Mouse (Mus musculus): ENCODE data around the gene Nell2. TPM values are rescaled to one million over a fixed set of nuclear protein-coding genes. Genes with fewer than 3 reads are reported as not detected.

The Nell2 gene
- polyA plus RNA-seq, 1 experiment: 319 TPM

DNA sequence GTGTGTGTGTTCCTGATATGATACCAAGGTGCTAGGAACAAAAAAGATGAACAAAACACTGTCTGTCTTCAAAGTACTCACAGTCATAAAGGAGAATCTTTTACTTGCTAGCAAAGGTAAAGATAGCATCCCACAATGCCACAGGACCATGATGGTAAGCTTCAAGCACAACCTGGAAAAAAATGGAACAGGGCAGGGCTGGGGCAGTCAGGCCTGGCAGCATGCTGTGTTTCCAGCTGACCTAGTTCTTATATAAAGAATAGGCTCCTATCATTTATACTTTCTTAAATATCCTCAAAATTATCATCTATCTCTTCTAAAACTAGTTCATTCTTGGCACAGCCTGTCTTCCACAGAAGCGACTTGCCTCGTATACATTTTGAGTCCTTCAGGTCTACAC is 480.9 kb downstream of the Nell2 start:
- peaks cover 4% of the 10 kb centered on the region; the same call in 1 of the 2 replicates for H3K4me1 ChIP-seq (ENCODE audit: control insufficient read depth, insufficient read depth, low read length)
- no peak overlapping the region for H3K27ac ChIP-seq (ENCODE audit: insufficient read depth, low read length)
- H3K4me3 ChIP-seq (ENCODE audit: insufficient read depth, low read length): no peak overlapping the region
- no peak for TF ChIP-seq CTCF (IDR thresholded peaks at IDR 0.05; ENCODE audit: extremely low read depth, insufficient read depth, low read length)
- no peak for TF ChIP-seq POLR2A (IDR thresholded peaks at IDR 0.05; ENCODE audit: extremely low read depth, insufficient read depth, low read length)

DNA sequence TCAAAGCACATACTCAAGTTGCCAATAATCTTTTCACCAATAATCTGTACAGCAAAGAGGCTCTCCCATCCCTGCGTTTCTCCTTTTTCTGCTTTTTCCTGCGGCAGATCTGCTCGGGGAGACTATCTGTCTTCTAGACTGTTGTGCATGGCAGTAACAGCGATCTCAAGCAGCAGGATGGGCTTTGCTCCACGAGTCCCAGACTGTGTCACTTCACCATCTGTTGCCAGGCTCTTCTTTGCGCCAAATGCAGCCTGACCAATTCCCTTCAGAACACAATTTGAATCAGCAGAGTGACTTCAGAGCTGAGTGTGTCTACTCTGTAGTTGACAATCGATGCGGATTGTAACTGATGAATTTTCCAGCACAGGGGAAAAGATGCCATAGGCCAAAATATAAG is 484.3 kb downstream of the Nell2 start:
- no peak for TF ChIP-seq CTCF (IDR thresholded peaks at IDR 0.05; ENCODE audit: extremely low read depth, insufficient read depth, low read length)
- TF ChIP-seq POLR2A (IDR thresholded peaks at IDR 0.05; ENCODE audit: extremely low read depth, insufficient read depth, low read length): no peak
- H3K4me1 ChIP-seq (ENCODE audit: control insufficient read depth, insufficient read depth, low read length): peaks cover 4% of the 10 kb centered on the region; the same call in 1 of the 2 replicates
- no peak overlapping the region for H3K4me3 ChIP-seq (ENCODE audit: insufficient read depth, low read length)
- no peak overlapping the region for H3K27ac ChIP-seq (ENCODE audit: insufficient read depth, low read length)

DNA sequence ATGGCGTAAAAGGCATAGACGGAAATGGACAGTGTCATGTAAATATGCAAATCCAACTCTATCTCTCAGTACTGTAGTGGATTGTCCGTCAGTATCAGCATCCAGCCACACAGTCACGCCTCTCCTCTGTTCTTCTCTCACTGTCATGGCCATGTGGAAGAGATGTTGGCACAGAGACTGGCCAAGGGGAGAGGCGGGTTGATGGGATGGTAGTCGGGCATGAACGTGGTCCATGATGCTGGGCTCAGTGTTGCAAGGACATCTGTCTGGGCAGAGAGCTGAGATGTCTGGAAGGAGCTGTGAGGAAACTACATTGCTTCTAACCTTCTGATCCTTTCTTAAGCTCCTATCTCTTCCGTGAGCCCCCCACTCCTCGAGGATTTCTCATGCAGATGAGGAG is 485.9 kb downstream of the Nell2 start:
- no peak for TF ChIP-seq POLR2A (IDR thresholded peaks at IDR 0.05; ENCODE audit: extremely low read depth, insufficient read depth, low read length)
- no peak for TF ChIP-seq CTCF (IDR thresholded peaks at IDR 0.05; ENCODE audit: extremely low read depth, insufficient read depth, low read length)
- H3K4me3 ChIP-seq (ENCODE audit: insufficient read depth, low read length): no peak overlapping the region
- H3K27ac ChIP-seq (ENCODE audit: insufficient read depth, low read length): no peak overlapping the region
- H3K4me1 ChIP-seq (ENCODE audit: control insufficient read depth, insufficient read depth, low read length): peaks cover 4% of the 10 kb centered on the region; the same call in 1 of the 2 replicates

DNA sequence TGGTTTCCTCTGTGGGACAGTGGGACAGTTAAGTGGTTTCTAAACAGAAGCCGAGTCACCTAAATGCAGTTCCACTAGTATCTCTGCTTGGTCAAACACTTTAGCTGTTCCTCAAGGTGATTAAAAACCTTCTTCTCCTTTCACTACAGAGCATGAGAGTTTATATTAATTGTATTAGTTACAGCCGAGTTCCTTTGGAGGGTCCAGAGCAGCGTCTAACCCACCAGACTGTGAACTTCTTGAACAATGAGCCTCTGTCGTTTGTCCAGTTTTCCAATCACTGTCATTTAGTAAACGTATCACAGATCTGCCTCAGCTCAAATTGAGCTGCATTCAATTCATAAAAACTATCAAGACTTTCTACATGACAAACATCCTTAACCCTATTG is 498.9 kb downstream of the Nell2 start:
- TF ChIP-seq POLR2A (IDR thresholded peaks at IDR 0.05; ENCODE audit: extremely low read depth, insufficient read depth, low read length): no peak
- no peak for TF ChIP-seq CTCF (IDR thresholded peaks at IDR 0.05; ENCODE audit: extremely low read depth, insufficient read depth, low read length)
- Histone ChIP-seq H3K4me3 (ENCODE audit: insufficient read depth, low read length) (no peak overlapping the region), H3K27ac (ENCODE audit: insufficient read depth, low read length) (no peak overlapping the region), H3K4me1 (ENCODE audit: control insufficient read depth, insufficient read depth, low read length) (no peaks in the 10 kb centered on the region; the same call in 1 of the 2 replicates)

DNA sequence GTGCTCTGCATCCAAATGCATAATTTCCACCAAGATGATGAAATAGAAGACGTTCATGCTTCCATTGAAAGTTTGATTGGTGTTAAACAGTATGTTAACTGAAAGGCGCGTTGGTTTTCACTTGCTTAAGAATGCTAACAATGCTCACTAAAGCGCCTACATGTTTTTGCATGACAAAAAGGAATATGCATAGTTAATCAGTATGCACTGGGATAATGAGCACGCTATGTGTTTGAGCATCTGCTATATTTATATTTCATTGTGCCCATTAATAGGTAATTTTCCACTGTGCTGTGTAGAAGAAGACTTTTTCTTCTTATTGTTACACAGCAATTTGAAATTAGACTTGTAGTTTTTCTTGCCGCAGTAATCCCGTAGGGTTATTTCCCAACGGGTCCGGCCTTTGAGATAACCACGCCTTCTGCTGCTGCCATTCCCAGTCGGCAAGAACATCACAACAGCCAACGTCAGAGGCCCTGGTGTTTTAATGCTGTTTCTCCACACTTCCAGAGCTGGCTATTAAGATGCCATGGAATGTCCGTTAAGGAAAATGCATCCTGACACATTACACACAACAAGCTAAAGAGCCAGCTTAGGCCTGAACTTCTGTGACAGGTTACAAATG is 499.4 kb downstream of the Nell2 start:
- Histone ChIP-seq H3K27ac (ENCODE audit: insufficient read depth, low read length) (no peak overlapping the region), H3K4me3 (ENCODE audit: insufficient read depth, low read length) (no peak overlapping the region), H3K4me1 (ENCODE audit: control insufficient read depth, insufficient read depth, low read length) (no peaks in the 10 kb centered on the region; the same call in 1 of the 2 replicates)
- TF ChIP-seq CTCF (IDR thresholded peaks at IDR 0.05; ENCODE audit: extremely low read depth, insufficient read depth, low read length): no peak
- TF ChIP-seq POLR2A (IDR thresholded peaks at IDR 0.05; ENCODE audit: extremely low read depth, insufficient read depth, low read length): no peak

Other genes with a start within 250 kb of the Nell2 start
- gene Dbx2, start 127.4 kb upstream of the Nell2 start, polyA plus RNA-seq (2012; rRNA removed): 25.4 and 26.2 TPM in 2 replicates

Data from cortical plate, adult 2 months (tissue).